Mouse (Mus musculus) midbrain, postnatal 0 days (tissue): ENCODE data around the gene Fam98b. TPM values are rescaled to one million over a fixed set of nuclear protein-coding genes. Genes with fewer than 3 reads are reported as not detected.
A peak's percentile ranks its signal among the peaks of the same experiment; 100 is the strongest.

Experiments used
- ATAC-seq: fragments of 200-750 bp; cut with Nextera tagmentation; 2 replicates; pipeline ENCODE4 v1.8.0; 2017; ENCODE audit warnings: moderate number of reproducible peaks, mild to moderate bottlenecking, moderate TSS enrichment, moderate library complexity; ENCODE audit not compliant: low FRiP score
- DNase-seq: peaks from one replicate; pipeline ENCODE4 v3.0.0-alpha.2; 2015; ENCODE audit warnings: low spot score
- H3K27ac ChIP-seq: fragments of 300-500 bp; sonication (generic); 2 replicates; pipeline ENCODE4 v1.5.1; 2014; ENCODE audit warnings: low read depth, mild to moderate bottlenecking, low read length, mixed read lengths
- H3K27me3 ChIP-seq: fragments of 300-500 bp; sonication (generic); 2 replicates; pipeline ENCODE4 v1.6.1; 2014; ENCODE audit warnings: low read length, control low read depth, mixed read lengths; ENCODE audit not compliant: insufficient read depth
- H3K36me3 ChIP-seq: fragments of 300-500 bp; sonication (generic); 2 replicates; pipeline ENCODE4 v1.6.1; 2014; ENCODE audit warnings: low read length, control low read depth, mixed read lengths; ENCODE audit not compliant: insufficient read depth
- H3K4me1 ChIP-seq: fragments of 300-500 bp; sonication (generic); 2 replicates; pipeline ENCODE4 v1.6.1; 2014; ENCODE audit warnings: mild to moderate bottlenecking, control low read depth, antibody characterized with exemption, low read length, mixed read lengths; ENCODE audit not compliant: insufficient read depth
- H3K4me2 ChIP-seq: fragments of 300-500 bp; sonication (generic); 2 replicates; pipeline ENCODE4 v1.6.1; 2014; ENCODE audit warnings: low read depth, mild to moderate bottlenecking, low read length, mixed read lengths; ENCODE audit not compliant: poor library complexity, severe bottlenecking
- H3K4me3 ChIP-seq: fragments of 300-500 bp; sonication (generic); 2 replicates; pipeline ENCODE4 v1.5.1; 2014; ENCODE audit warnings: low read depth, mild to moderate bottlenecking, low read length, moderate library complexity
- H3K9ac ChIP-seq: fragments of 300-500 bp; sonication (generic); replicated peaks from 2 replicates; pipeline ENCODE4 v1.6.1; 2014; ENCODE audit warnings: mild to moderate bottlenecking, low read length, moderate library complexity, mixed read lengths; ENCODE audit not compliant: poor library complexity, severe bottlenecking
- H3K9me3 ChIP-seq: fragments of 300-500 bp; sonication (generic); 2 replicates; pipeline ENCODE4 v1.6.1; 2016; ENCODE audit warnings: low read length, control low read depth
- CTCF ChIP-seq: IDR thresholded peaks from 2 replicates; pipeline ENCODE4 v1.5.1; 2016; ENCODE audit warnings: antibody characterized with exemption, mild to moderate bottlenecking
- WGBS: fragments of 180-500 bp; shearing (Covaris S2); extraction: QIAGEN DNeasy Blood & Tissue Kit; methylation state at CpG from one replicate; pipeline ENCODE4 v1.1.7; 2014; 5-methylcytosine and 5-hydroxymethylcytosine counted together
- polyA plus RNA-seq: library from polyadenylated mRNA; unstranded; fragments of >200 nt; fragmentation: Nextera tagmentation; extraction: Ambion mirVana; gene quantifications from 2 replicates; pipeline ENCODE4 v1.2.1, GENCODE M21; 2015
- total RNA-seq: library from RNA; depleted of rRNA; stranded (reverse); fragments of >200 nt; gene quantifications from 2 replicates; pipeline ENCODE4 v1.2.3, GENCODE M21; 2014

Fam98b gene
- total and polyA plus RNA-seq, 2 experiments from 2014 or later: 10.0 to 12.4 TPM

DNA sequence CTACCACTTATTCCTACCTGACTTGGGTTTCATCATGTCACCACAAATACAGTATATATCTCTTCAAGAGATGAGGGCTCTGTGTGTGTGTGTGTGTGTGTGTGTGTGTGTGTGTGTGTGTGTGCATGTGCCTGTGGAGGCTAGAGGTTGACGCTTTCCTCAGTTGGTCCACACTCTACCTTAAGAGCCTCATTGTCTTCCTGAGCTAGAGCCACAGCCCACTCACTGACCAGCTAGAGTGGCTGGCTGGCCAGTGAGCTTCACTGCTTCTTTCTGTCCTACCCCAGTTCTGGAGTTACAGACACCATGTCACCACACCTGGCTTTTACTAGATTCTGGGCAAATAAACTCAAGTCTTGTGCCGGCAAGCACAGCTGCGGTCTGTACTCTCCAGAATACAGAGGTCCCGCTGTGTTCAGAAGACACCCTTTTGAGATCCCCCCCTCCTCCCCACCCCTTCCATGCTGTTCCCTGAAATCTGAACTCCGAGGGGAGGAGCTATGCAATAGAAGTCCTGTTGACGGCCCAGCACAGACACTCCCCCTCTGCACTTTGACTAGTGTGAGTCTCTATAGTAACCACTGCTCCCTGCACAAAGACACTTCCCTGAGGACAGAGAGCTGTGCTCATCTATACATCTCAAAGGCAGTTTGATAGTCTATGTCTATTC is 39.0 kb upstream of the Fam98b start:
- DNase-seq: peak; percentile 74
- no peak overlapping the region for H3K4me3 ChIP-seq
- H3K27ac ChIP-seq: peak overlapping the region; percentile 32; the same call in 1 of the 2 replicates
- WGBS: under 1% methylated on average over 6 of the region's 6 CpGs
- no peaks in the 10 kb centered on the region for H3K9me3 ChIP-seq
- no peak overlapping the region for H3K9ac ChIP-seq
- 0 out of 2 replicates have a peak, but pooled peaks cover 5% of the 10 kb centered on the region for H3K4me1 ChIP-seq
- peak overlapping the region; percentile 20; the same call in 1 of the 2 replicates for H3K4me2 ChIP-seq
- TF ChIP-seq CTCF: no peak
- no peaks in the 10 kb centered on the region for H3K27me3 ChIP-seq
- H3K36me3 ChIP-seq: no peaks in the 10 kb centered on the region
- ATAC-seq: peak; percentile 86

- DNase-seq: no peak
- peak; percentile 42 for TF ChIP-seq CTCF
- Histone ChIP-seq H3K27me3 (no peaks in the 10 kb centered on the region), H3K4me2 (no peak overlapping the region), H3K36me3 (no peaks in the 10 kb centered on the region), H3K4me1 (no peaks in the 10 kb centered on the region), H3K27ac (no peak overlapping the region), H3K4me3 (no peak overlapping the region), H3K9ac (no peak overlapping the region), H3K9me3 (no peaks in the 10 kb centered on the region)
- ATAC-seq: no peak
- WGBS: 61% methylated on average over 2 of the region's 2 CpGs
Observed at GRCm38 (mm10) chr2:117216152-117216551, 33.4 kb upstream of the Fam98b start.

DNA sequence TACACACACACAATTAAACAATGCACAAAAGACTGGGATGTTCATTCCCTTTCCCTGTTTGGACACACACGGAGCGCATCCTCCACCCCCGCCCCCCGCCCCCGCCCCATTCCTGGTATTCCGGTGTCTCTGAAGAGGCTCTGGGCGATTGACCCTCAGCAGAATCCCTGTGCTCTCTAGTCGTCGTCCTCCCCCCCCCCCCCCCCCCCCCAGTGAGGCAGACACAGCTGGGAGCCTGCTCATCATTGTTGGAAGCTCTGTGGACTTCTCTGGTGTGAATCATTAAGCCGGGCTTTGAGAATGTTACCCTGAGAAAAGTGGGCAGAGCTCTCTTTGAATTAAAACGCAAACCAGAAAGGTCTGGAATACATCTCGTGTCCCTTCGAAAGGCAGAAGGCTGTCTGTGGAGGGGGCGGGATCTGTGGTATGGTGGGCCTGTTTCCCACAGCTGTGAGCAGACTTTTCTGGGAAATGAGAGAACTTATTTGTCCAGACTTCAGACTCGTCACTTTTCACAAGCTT is 31.8 kb upstream of the Fam98b start:
- no peaks in the 10 kb centered on the region for H3K36me3 ChIP-seq
- H3K4me3 ChIP-seq: no peak overlapping the region
- H3K4me1 ChIP-seq: no peaks in the 10 kb centered on the region
- no peaks in the 10 kb centered on the region for H3K9me3 ChIP-seq
- DNase-seq (no peak), ATAC-seq (no peak)
- no peak overlapping the region for H3K4me2 ChIP-seq
- 4% methylated on average over 15 of the region's 15 CpGs for WGBS
- no peak overlapping the region for H3K27ac ChIP-seq
- no peak for TF ChIP-seq CTCF
- H3K9ac ChIP-seq: no peak overlapping the region
- H3K27me3 ChIP-seq: no peaks in the 10 kb centered on the region

DNA sequence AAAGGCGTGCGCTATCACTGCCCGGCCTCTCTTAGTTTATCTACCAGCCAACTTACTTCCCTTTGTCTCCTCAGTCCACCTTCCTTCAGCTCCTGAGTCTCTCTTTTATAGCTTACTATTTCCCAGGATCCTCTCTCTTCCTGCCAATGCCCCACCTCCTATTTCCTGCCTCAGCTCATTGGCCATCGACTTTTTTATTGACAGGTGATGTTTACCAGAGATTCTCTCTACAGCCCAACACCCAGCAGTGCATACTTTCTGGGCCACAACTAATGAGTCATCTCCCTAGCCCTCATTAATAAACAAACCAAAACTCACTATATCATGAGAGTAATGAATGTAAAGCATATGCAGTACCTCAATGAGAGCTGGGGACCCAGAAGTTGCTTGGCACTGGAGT is 30.0 kb upstream of the Fam98b start:
- Histone ChIP-seq H3K4me1 (no peaks in the 10 kb centered on the region), H3K9me3 (no peaks in the 10 kb centered on the region), H3K4me3 (no peak overlapping the region), H3K27me3 (no peaks in the 10 kb centered on the region), H3K4me2 (no peak overlapping the region), H3K36me3 (no peaks in the 10 kb centered on the region), H3K27ac (no peak overlapping the region), H3K9ac (no peak overlapping the region)
- DNase-seq (no peak), ATAC-seq (no peak)
- WGBS: 97% methylated on average over 4 of the region's 4 CpGs
- no peak for TF ChIP-seq CTCF

GRCm38 (mm10) chr2:117222651-117223050 is 26.9 kb upstream of the Fam98b start:
- DNase-seq: no peak
- H3K4me1 ChIP-seq: no peaks in the 10 kb centered on the region

DNA sequence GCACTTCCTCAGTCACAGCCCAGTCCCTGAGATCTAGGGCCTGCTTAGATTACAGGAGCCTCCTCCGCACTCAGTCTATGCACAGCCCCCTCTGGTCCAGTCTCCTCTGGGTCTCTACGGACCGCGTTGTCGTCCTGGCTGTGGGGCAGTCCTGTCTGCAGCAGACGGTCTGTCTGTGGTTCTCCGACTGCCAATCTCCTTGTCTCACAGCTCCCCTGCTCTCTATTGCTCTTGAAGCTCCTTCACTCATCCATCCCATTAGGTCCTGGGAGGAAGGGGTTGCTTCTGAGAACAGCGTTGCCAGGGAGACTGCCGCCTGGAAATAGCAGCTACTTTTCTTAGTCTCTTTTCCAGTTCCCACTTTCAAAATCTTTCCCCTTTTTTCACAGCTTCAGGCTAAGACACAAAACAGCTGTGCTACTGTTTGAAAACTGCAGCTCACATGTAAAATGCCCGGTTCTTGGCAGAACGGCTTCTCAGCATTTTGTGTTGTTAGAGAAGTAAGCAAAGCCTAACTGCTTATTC is 20.9 kb upstream of the Fam98b start:
- WGBS: 19% methylated on average over 11 of the region's 11 CpGs
- Histone ChIP-seq H3K4me1 (peaks cover 6% of the 10 kb centered on the region; the same call in 1 of the 2 replicates), H3K4me2 (peak overlapping the region; percentile 39), H3K9ac (0 out of 2 replicates have a peak overlapping the region, but pooled peaks have one; percentile 8), H3K4me3 (0 out of 2 replicates have a peak overlapping the region, but pooled peaks have one; percentile 3), H3K9me3 (no peaks in the 10 kb centered on the region), H3K36me3 (no peaks in the 10 kb centered on the region), H3K27me3 (no peaks in the 10 kb centered on the region), H3K27ac (peak overlapping the region; percentile 47)
- DNase-seq (peak; percentile 43), ATAC-seq (peak; percentile 78)
- no peak for TF ChIP-seq CTCF

More at GRCm38 (mm10) chr2:117222651-117223050, 26.9 kb upstream of the Fam98b start:
- Histone ChIP-seq H3K4me2 (no peak overlapping the region), H3K4me3 (no peak overlapping the region), H3K27me3 (no peaks in the 10 kb centered on the region), H3K9ac (no peak overlapping the region), H3K9me3 (no peaks in the 10 kb centered on the region), H3K36me3 (no peaks in the 10 kb centered on the region), H3K27ac (no peak overlapping the region)
- no peak for TF ChIP-seq CTCF
- no peak for ATAC-seq
- WGBS: 87% methylated on average over 9 of the region's 9 CpGs
